Mouse (Mus musculus): ENCODE results near the gene Ubc.
"Not testable (repeated sequence)": the region's sequence is repeated elsewhere in the genome, so short reads cannot be mapped to it uniquely, and the experiment has no call there.

Ubc gene

GRCm38 (mm10) chr5:125389579-125390441 lies at the start of gene Ubc:
Ubc (minus strand) TSS chr5:125390202.
- peak; percentile 79 for DNase-seq (ENCODE audit: low spot score)

GRCm38 (mm10) chr5:125434347-125434746 lies 44.3 kb upstream of the Ubc start:
- DNase-seq (ENCODE audit: low spot score): peak; percentile 36

GRCm38 (mm10) chr5:125433793-125434337 lies 43.9 kb upstream of the Ubc start, which contains the start of gene Dhx37:
Dhx37 (minus strand) TSS chr5:125434121.
- DNase-seq (ENCODE audit: low spot score): peak; percentile 94

GRCm38 (mm10) chr5:125432324-125432723 lies 42.3 kb upstream of the Ubc start:
- not testable (repeated sequence) for DNase-seq (ENCODE audit: low spot score)

GRCm38 (mm10) chr5:125426343-125426742 lies 36.3 kb upstream of the Ubc start:
- DNase-seq (ENCODE audit: low spot score): no peak

GRCm38 (mm10) chr5:125425698-125426276 lies 35.8 kb upstream of the Ubc start:
- DNase-seq (ENCODE audit: low spot score): no peak

- DNase-seq (ENCODE audit: low spot score): no peak
Observed at GRCm38 (mm10) chr5:125419124-125419523, 29.1 kb upstream of the Ubc start.

- DNase-seq (ENCODE audit: low spot score): no peak
Observed at GRCm38 (mm10) chr5:125418636-125419035, 28.6 kb upstream of the Ubc start.

GRCm38 (mm10) chr5:125416183-125416582 lies 26.2 kb upstream of the Ubc start:
- DNase-seq (ENCODE audit: low spot score): no peak

GRCm38 (mm10) chr5:125413763-125414162 lies 23.8 kb upstream of the Ubc start:
- no peak for DNase-seq (ENCODE audit: low spot score)

GRCm38 (mm10) chr5:125412536-125412935 lies 22.5 kb upstream of the Ubc start:
- not testable (repeated sequence) for DNase-seq (ENCODE audit: low spot score)

GRCm38 (mm10) chr5:125411972-125412530 lies 22.0 kb upstream of the Ubc start:
- peak; percentile 73 for DNase-seq (ENCODE audit: low spot score)

- DNase-seq (ENCODE audit: low spot score): no peak
Observed at GRCm38 (mm10) chr5:125409348-125410090, 19.5 kb upstream of the Ubc start.

GRCm38 (mm10) chr5:125408842-125409241 lies 18.8 kb upstream of the Ubc start:
- DNase-seq (ENCODE audit: low spot score): peak; percentile 79

GRCm38 (mm10) chr5:125407910-125408575 lies 18.0 kb upstream of the Ubc start:
- no peak for DNase-seq (ENCODE audit: low spot score)

- DNase-seq (ENCODE audit: low spot score): no peak
Observed at GRCm38 (mm10) chr5:125407020-125407830, 17.2 kb upstream of the Ubc start.

- DNase-seq (ENCODE audit: low spot score): peak; percentile 75
Observed at GRCm38 (mm10) chr5:125406322-125407016, 16.5 kb upstream of the Ubc start.

GRCm38 (mm10) chr5:125405546-125406248 lies 15.7 kb upstream of the Ubc start:
- DNase-seq (ENCODE audit: low spot score): peak; percentile 86

- peak; percentile 38 for DNase-seq (ENCODE audit: low spot score)
Observed at GRCm38 (mm10) chr5:125404903-125405545, 15.0 kb upstream of the Ubc start.

All from T-cell, adult 2 months (primary cell).